Mouse (Mus musculus) common myeloid progenitor, adult 5-6 weeks (primary cell): ENCODE measurements around the gene Pik3c2g. TPM values are rescaled to one million over a fixed set of nuclear protein-coding genes. Genes with fewer than 3 reads are reported as not detected.

ENCODE experiments used
- ATAC-seq: replicated peaks from 2 replicates; pipeline ENCODE4 v1.8.0; 2016; ENCODE audit warnings: low read depth, mild to moderate bottlenecking, moderate TSS enrichment, inconsistent platforms; ENCODE audit not compliant: poor library complexity, severe bottlenecking
- total RNA-seq: library from RNA; stranded (forward); fragments of 200-1000, 187-1606 nt; gene quantifications from 2 replicates; pipeline ENCODE4 v1.2.3, GENCODE M21; 2017

Gene Pik3c2g
- not detected in 2 replicates for total RNA-seq

GRCm38 (mm10) chr6:139586892-139587291 is at the start of gene Pik3c2g:
TSS of gene Pik3c2g (plus strand) at chr6:139587221.
- no peak for ATAC-seq

- ATAC-seq = no peak
Observed at GRCm38 (mm10) chr6:139538469-139538868, 48.6 kb upstream of the Pik3c2g start.

GRCm38 (mm10) chr6:139555537-139556179 is 31.4 kb upstream of the Pik3c2g start:
- no peak for ATAC-seq

GRCm38 (mm10) chr6:139569211-139569610 is 17.8 kb upstream of the Pik3c2g start:
- ATAC-seq = no peak

- no peak for ATAC-seq
Observed at GRCm38 (mm10) chr6:139575854-139576253, 11.2 kb upstream of the Pik3c2g start.

GRCm38 (mm10) chr6:139576261-139577014 is 10.6 kb upstream of the Pik3c2g start:
- ATAC-seq = 0 out of 2 replicates have a peak, but pooled peaks have one; percentile 36

- ATAC-seq = peak; percentile 72; the same call in 1 of the 2 replicates
Observed at GRCm38 (mm10) chr6:139577026-139577861, 9.8 kb upstream of the Pik3c2g start.

GRCm38 (mm10) chr6:139587478-139587877 is 457 bp downstream of the Pik3c2g start:
- no peak for ATAC-seq

- ATAC-seq = no peak
Observed at GRCm38 (mm10) chr6:139588409-139588808, 1.4 kb downstream of the Pik3c2g start.

GRCm38 (mm10) chr6:139589291-139589690 is 2.3 kb downstream of the Pik3c2g start:
- peak; percentile 80 for ATAC-seq

GRCm38 (mm10) chr6:139589854-139590253 is 2.8 kb downstream of the Pik3c2g start:
- no peak for ATAC-seq

GRCm38 (mm10) chr6:139592081-139592480 is 5.1 kb downstream of the Pik3c2g start:
- ATAC-seq = no peak

- no peak for ATAC-seq
Observed at GRCm38 (mm10) chr6:139596433-139596832, 9.4 kb downstream of the Pik3c2g start.

- ATAC-seq = no peak
Observed at GRCm38 (mm10) chr6:139599216-139599615, 12.2 kb downstream of the Pik3c2g start.

GRCm38 (mm10) chr6:139618774-139619173 is 31.8 kb downstream of the Pik3c2g start:
- ATAC-seq = no peak

GRCm38 (mm10) chr6:139624756-139625155 is 37.7 kb downstream of the Pik3c2g start:
- no peak for ATAC-seq

- no peak for ATAC-seq
Observed at GRCm38 (mm10) chr6:139634561-139634960, 47.5 kb downstream of the Pik3c2g start.

GRCm38 (mm10) chr6:139655399-139655798 is 68.4 kb downstream of the Pik3c2g start:
- ATAC-seq = peak; percentile 76; the same call in 1 of the 2 replicates

- peak; percentile 71; the same call in 1 of the 2 replicates for ATAC-seq
Observed at GRCm38 (mm10) chr6:139662462-139662861, 75.4 kb downstream of the Pik3c2g start.

- no peak for ATAC-seq
Observed at GRCm38 (mm10) chr6:139718416-139718984, 131.5 kb downstream of the Pik3c2g start.
